Mouse (Mus musculus) heart, postnatal 0 days (tissue): ENCODE results near the gene Cep97. TPM values are rescaled to one million over a fixed set of nuclear protein-coding genes. Genes with fewer than 3 reads are reported as not detected.

ENCODE experiments used
- ATAC-seq: fragments of 200-750 bp; cut with Nextera tagmentation; 2 replicates; pipeline ENCODE4 v1.8.0; 2017; ENCODE audit warnings: low read depth, moderate number of reproducible peaks, moderate library complexity; ENCODE audit not compliant: insufficient read depth
- DNase-seq: peaks from one replicate; pipeline ENCODE4 v3.0.0-alpha.2; 2016; ENCODE audit warnings: low spot score
- H3K27ac ChIP-seq: fragments of 300-500 bp; sonication (generic); 2 replicates; pipeline ENCODE4 v1.5.1; 2014; ENCODE audit warnings: low read depth, mild to moderate bottlenecking
- H3K27me3 ChIP-seq: fragments of 300-500 bp; sonication (generic); 2 replicates; pipeline ENCODE4 v1.6.1; 2014; ENCODE audit warnings: low read length, mixed read lengths; ENCODE audit not compliant: control insufficient read depth, insufficient read depth
- H3K36me3 ChIP-seq: fragments of 300-500 bp; sonication (generic); replicated peaks from 2 replicates; pipeline ENCODE4 v1.6.1; 2014; ENCODE audit warnings: low read length, mixed read lengths; ENCODE audit not compliant: control insufficient read depth, insufficient read depth
- H3K4me1 ChIP-seq: fragments of 300-500 bp; sonication (generic); 2 replicates; pipeline ENCODE4 v1.6.1; 2014; ENCODE audit warnings: antibody characterized with exemption; ENCODE audit not compliant: control insufficient read depth, insufficient read depth
- H3K4me2 ChIP-seq: fragments of 300-500 bp; sonication (generic); 2 replicates; pipeline ENCODE4 v1.6.1; 2014; ENCODE audit warnings: low read depth, mild to moderate bottlenecking, low read length, moderate library complexity
- H3K4me3 ChIP-seq: fragments of 300-500 bp; sonication (generic); 2 replicates; pipeline ENCODE4 v1.5.1; 2014; ENCODE audit warnings: low read depth, low read length
- H3K9ac ChIP-seq: fragments of 300-500 bp; sonication (generic); replicated peaks from 2 replicates; pipeline ENCODE4 v1.6.1; 2014; ENCODE audit warnings: low read depth, low read length, mixed read lengths
- H3K9me3 ChIP-seq: fragments of 300-500 bp; sonication (generic); replicated peaks from 2 replicates; pipeline ENCODE4 v1.6.1; 2016; ENCODE audit warnings: low read length; ENCODE audit not compliant: control insufficient read depth
- CTCF ChIP-seq: IDR thresholded peaks from 2 replicates; pipeline ENCODE4 v1.5.1; 2016; ENCODE audit warnings: antibody characterized with exemption, control low read depth, low read depth
- EP300 ChIP-seq: IDR thresholded peaks from 2 replicates; pipeline ENCODE4 v1.6.1; 2016; ENCODE audit warnings: antibody characterized with exemption, low read depth
- WGBS: fragments of 180-500 bp; shearing (Covaris S2); extraction: QIAGEN DNeasy Blood & Tissue Kit; methylation state at CpG from one replicate; pipeline ENCODE4 v1.1.7; 2014; 5-methylcytosine and 5-hydroxymethylcytosine counted together
- polyA plus RNA-seq: library from polyadenylated mRNA; unstranded; fragments of >200 nt; fragmentation: Nextera tagmentation; extraction: Ambion mirVana; gene quantifications from 2 replicates; pipeline ENCODE4 v1.2.1, GENCODE M21; 2015
- total RNA-seq: library from RNA; depleted of rRNA; stranded (reverse); fragments of >200 nt; gene quantifications from 2 replicates; pipeline ENCODE4 v1.2.3, GENCODE M21; 2014; ENCODE audit warnings: low replicate concordance

The Cep97 gene
- total and polyA plus RNA-seq, 2 experiments from 2014 or later: 3.1 to 5.0 TPM

- ATAC-seq: no peak
- no peak overlapping the region for H3K27ac ChIP-seq
- no peak overlapping the region for H3K4me3 ChIP-seq
- no peaks in the 10 kb centered on the region for H3K4me1 ChIP-seq
- H3K9ac ChIP-seq: no peak overlapping the region
- 84% methylated on average over 4 of the region's 4 CpGs for WGBS
- H3K27me3 ChIP-seq: no peaks in the 10 kb centered on the region
- H3K9me3 ChIP-seq: no peaks in the 10 kb centered on the region
- no peaks in the 10 kb centered on the region for H3K36me3 ChIP-seq
- TF ChIP-seq EP300: no peak
- TF ChIP-seq CTCF: no peak
- H3K4me2 ChIP-seq: no peak overlapping the region
- DNase-seq: no peak
These were observed 6.1 kb upstream of the Cep97 start for GRCm38 (mm10) chr16:55940781-55941180.

- Histone ChIP-seq H3K4me2 (no peak overlapping the region), H3K27ac (no peak overlapping the region), H3K27me3 (no peaks in the 10 kb centered on the region), H3K9ac (no peak overlapping the region), H3K4me3 (no peak overlapping the region), H3K4me1 (no peaks in the 10 kb centered on the region), H3K9me3 (no peaks in the 10 kb centered on the region), H3K36me3 (no peaks in the 10 kb centered on the region)
- 81% methylated on average over 6 of the region's 6 CpGs for WGBS
- no peak for DNase-seq
- TF ChIP-seq EP300 (no peak), CTCF (no peak)
- no peak for ATAC-seq
These were observed 5.0 kb upstream of the Cep97 start for GRCm38 (mm10) chr16:55939703-55940102.

GRCm38 (mm10) chr16:55938761-55939160, 4.1 kb upstream of the Cep97 start:
- no peaks in the 10 kb centered on the region for H3K36me3 ChIP-seq

GRCm38 (mm10) chr16:55933681-55934343, 843 bp downstream of the Cep97 start:
- Histone ChIP-seq H3K9me3 (no peaks in the 10 kb centered on the region), H3K9ac (peak overlapping the region; percentile 62), H3K4me3 (peak overlapping the region; percentile 95), H3K4me2 (peak overlapping the region; percentile 95), H3K27ac (peak overlapping the region; percentile 72), H3K36me3 (no peaks in the 10 kb centered on the region; the same call in 1 of the 2 replicates), H3K27me3 (no peaks in the 10 kb centered on the region), H3K4me1 (no peaks in the 10 kb centered on the region)
- ATAC-seq (peak; percentile 25), DNase-seq (no peak)
- no peak for TF ChIP-seq CTCF
- TF ChIP-seq EP300: no peak
- WGBS: under 1% methylated on average over 32 of the region's 32 CpGs

More at GRCm38 (mm10) chr16:55938761-55939160, 4.1 kb upstream of the Cep97 start:
- ATAC-seq: no peak
- H3K9me3 ChIP-seq: no peaks in the 10 kb centered on the region
- no peak overlapping the region for H3K4me2 ChIP-seq
- TF ChIP-seq EP300 (no peak), CTCF (no peak)
- H3K4me1 ChIP-seq: no peaks in the 10 kb centered on the region
- no peak overlapping the region for H3K9ac ChIP-seq
- 73% methylated on average over 4 of the region's 4 CpGs for WGBS
- H3K27ac ChIP-seq: no peak overlapping the region
- no peaks in the 10 kb centered on the region for H3K27me3 ChIP-seq
- no peak for DNase-seq
- no peak overlapping the region for H3K4me3 ChIP-seq

- DNase-seq (no peak), ATAC-seq (no peak)
- Histone ChIP-seq H3K4me2 (no peak overlapping the region), H3K36me3 (peaks cover 34% of the 10 kb centered on the region; the same call in 1 of the 2 replicates), H3K9ac (no peak overlapping the region), H3K27ac (no peak overlapping the region), H3K4me1 (no peaks in the 10 kb centered on the region), H3K4me3 (no peak overlapping the region), H3K27me3 (no peaks in the 10 kb centered on the region), H3K9me3 (no peaks in the 10 kb centered on the region)
- 89% methylated on average over 4 of the region's 4 CpGs for WGBS
- TF ChIP-seq EP300 (no peak), CTCF (no peak)
These were observed 10.6 kb downstream of the Cep97 start for GRCm38 (mm10) chr16:55924010-55924409.

- Histone ChIP-seq H3K4me1 (no peaks in the 10 kb centered on the region), H3K4me3 (no peak overlapping the region), H3K4me2 (no peak overlapping the region), H3K27me3 (no peaks in the 10 kb centered on the region), H3K36me3 (peaks cover 42% of the 10 kb centered on the region; the same call in 1 of the 2 replicates), H3K9me3 (no peaks in the 10 kb centered on the region), H3K27ac (no peak overlapping the region), H3K9ac (no peak overlapping the region)
- DNase-seq: no peak
- WGBS: 88% methylated on average over 10 of the region's 10 CpGs
- no peak for ATAC-seq
- TF ChIP-seq EP300: no peak
- TF ChIP-seq CTCF: no peak
These were observed 12.6 kb downstream of the Cep97 start for GRCm38 (mm10) chr16:55922079-55922478.
